Mouse (Mus musculus) MEL (cell line): ENCODE measurements around the gene Gm20388. TPM values are rescaled to one million over a fixed set of nuclear protein-coding genes. Genes with fewer than 3 reads are reported as not detected.

ENCODE experiments used
- DNase-seq: peaks from one replicate; pipeline ENCODE4 v3.0.0; 2011; ENCODE audit warnings: low read depth, low spot score
- H3K27ac ChIP-seq: 2 replicates; pipeline ENCODE4 v1.5.1; 2012; ENCODE audit warnings: low read depth, mild to moderate bottlenecking, control low read depth, low read length, moderate library complexity; ENCODE audit not compliant: control insufficient read depth
- H3K27me3 ChIP-seq, 2 experiments: fragments of 150-350 bp in 1 of 2; sonication (generic) in 1 of 2; 2 replicates each; pipeline ENCODE4 v1.6.1; 2012; ENCODE audit warnings: low read length in 2 of 2, mild to moderate bottlenecking in 2 of 2, improper control_type of control experiment in 1 of 2, moderate library complexity in 1 of 2; ENCODE audit not compliant: insufficient read depth in 2 of 2, control insufficient read depth in 1 of 2
- H3K36me3 ChIP-seq, 2 experiments: 2 replicates each; pipeline ENCODE4 v1.6.1; 2012 to 2014; ENCODE audit warnings: low read length in 2 of 2, improper control_type of control experiment in 1 of 2, inconsistent platforms in 1 of 2, mild to moderate bottlenecking in 1 of 2; ENCODE audit not compliant: insufficient read depth in 2 of 2, control insufficient read depth in 1 of 2
- H3K4me1 ChIP-seq, 2 experiments: fragments of 150-350 bp in 1 of 2; sonication (generic) in 1 of 2; 2 replicates each; pipeline ENCODE4 v1.6.1; 2012; ENCODE audit warnings: low read length in 2 of 2, improper control_type of control experiment in 1 of 2, mild to moderate bottlenecking in 1 of 2; ENCODE audit not compliant: insufficient read depth in 2 of 2, control insufficient read depth in 1 of 2
- H3K4me3 ChIP-seq, 2 experiments: fragments of 150-350 bp in 1 of 2; sonication (generic) in 1 of 2; 2 replicates each; pipeline ENCODE4 v1.5.1; 2012; ENCODE audit warnings: low read depth in 2 of 2, low read length in 2 of 2, mild to moderate bottlenecking in 2 of 2, moderate library complexity in 2 of 2, control low read depth in 1 of 2, improper control_type of control experiment in 1 of 2; ENCODE audit not compliant: control insufficient read depth in 1 of 2, insufficient read depth in 1 of 2
- H3K79me2 ChIP-seq: 2 replicates; pipeline ENCODE4 v1.6.1; 2012; ENCODE audit warnings: mild to moderate bottlenecking, low read length, moderate library complexity; ENCODE audit not compliant: control insufficient read depth, poor library complexity, insufficient read depth
- H3K9ac ChIP-seq: 2 replicates; pipeline ENCODE4 v1.6.1; 2012; ENCODE audit warnings: low read depth, mild to moderate bottlenecking, control low read depth, low read length, moderate library complexity; ENCODE audit not compliant: control insufficient read depth, poor library complexity, severe bottlenecking
- H3K9me3 ChIP-seq: fragments of 150-350 bp; sonication (generic); replicated peaks from 2 replicates; pipeline ENCODE4 v1.6.1; 2012; ENCODE audit warnings: mild to moderate bottlenecking, low read length, improper control_type of control experiment, moderate library complexity; ENCODE audit not compliant: insufficient read depth
- BHLHE40 ChIP-seq: IDR thresholded peaks from 2 replicates; pipeline ENCODE4 v1.6.1; 2012; ENCODE audit warnings: low read depth, mild to moderate bottlenecking, inconsistent platforms, low read length, improper control_type of control experiment, borderline replicate concordance
- CHD1 ChIP-seq: IDR thresholded peaks from 2 replicates; pipeline ENCODE4 v1.6.1; 2012; ENCODE audit warnings: low read depth, mild to moderate bottlenecking, inconsistent platforms, low read length, improper control_type of control experiment
- CHD2 ChIP-seq: IDR thresholded peaks from 2 replicates; pipeline ENCODE4 v1.6.1; 2011; ENCODE audit warnings: low read length, improper control_type of control experiment
- CTCF ChIP-seq, 3 experiments: IDR thresholded peaks in 2 of 3; conservative IDR thresholded peaks in 1 of 3; 2 replicates each; pipeline ENCODE4 v1.5.1; 2011 to 2012; ENCODE audit warnings: low read length in 3 of 3, low read depth in 2 of 3, mild to moderate bottlenecking in 2 of 3, improper control_type of control experiment in 1 of 3, inconsistent platforms in 1 of 3, mixed read lengths in 1 of 3, moderate library complexity in 1 of 3; ENCODE audit not compliant: control insufficient read depth in 1 of 3, insufficient read depth in 1 of 3, poor library complexity in 1 of 3, severe bottlenecking in 1 of 3
- ELF1 ChIP-seq: IDR thresholded peaks from 2 replicates; pipeline ENCODE4 v1.6.1; 2014; ENCODE audit warnings: low read depth, mild to moderate bottlenecking, inconsistent platforms, low read length, improper control_type of control experiment, moderate library complexity
- ETS1 ChIP-seq: IDR thresholded peaks from 2 replicates; pipeline ENCODE4 v1.6.1; 2012; ENCODE audit warnings: low read depth, mild to moderate bottlenecking, inconsistent platforms, low read length, improper control_type of control experiment, moderate library complexity
- GABPA ChIP-seq: IDR thresholded peaks from 2 replicates; pipeline ENCODE4 v1.6.1; 2012; ENCODE audit warnings: low read depth, mild to moderate bottlenecking, inconsistent platforms, low read length, improper control_type of control experiment, moderate library complexity
- GATA1 ChIP-seq: IDR thresholded peaks from 2 replicates; pipeline ENCODE4 v1.6.1; 2011; ENCODE audit warnings: low read depth, low read length, improper control_type of control experiment
- HCFC1 ChIP-seq: IDR thresholded peaks from 2 replicates; pipeline ENCODE4 v1.6.1; 2012; ENCODE audit warnings: low read depth, mild to moderate bottlenecking, inconsistent platforms, low read length, improper control_type of control experiment, moderate library complexity
- JUND ChIP-seq: IDR thresholded peaks from 2 replicates; pipeline ENCODE4 v1.6.1; 2011; ENCODE audit warnings: low read depth, mild to moderate bottlenecking, improper control_type of control experiment, low read length
- KAT2A ChIP-seq: conservative IDR thresholded peaks from 2 replicates; pipeline ENCODE4 v1.6.1; 2012; ENCODE audit warnings: low read depth, low read length, improper control_type of control experiment, inconsistent platforms
- MAFK ChIP-seq: IDR thresholded peaks from 2 replicates; pipeline ENCODE4 v1.6.1; 2011; ENCODE audit warnings: low read depth, mild to moderate bottlenecking, low read length, improper control_type of control experiment, borderline replicate concordance
- MAX ChIP-seq: IDR thresholded peaks from 2 replicates; pipeline ENCODE4 v1.6.1; 2011; ENCODE audit warnings: low read length, improper control_type of control experiment
- MAZ ChIP-seq: IDR thresholded peaks from 2 replicates; pipeline ENCODE4 v1.6.1; 2012; ENCODE audit warnings: low read depth, mild to moderate bottlenecking, inconsistent platforms, low read length, improper control_type of control experiment
- MXI1 ChIP-seq: IDR thresholded peaks from 2 replicates; pipeline ENCODE4 v1.6.1; 2011; ENCODE audit warnings: mild to moderate bottlenecking, low read depth, low read length, improper control_type of control experiment
- MYB ChIP-seq: IDR thresholded peaks from 2 replicates; pipeline ENCODE4 v1.6.1; 2011; ENCODE audit warnings: mild to moderate bottlenecking, low read depth, low read length, improper control_type of control experiment
- MYC ChIP-seq: IDR thresholded peaks from 2 replicates; pipeline ENCODE4 v1.6.1; 2011; ENCODE audit warnings: low read depth, mild to moderate bottlenecking, low read length, improper control_type of control experiment, moderate library complexity
- NELFE ChIP-seq: IDR thresholded peaks from 2 replicates; pipeline ENCODE4 v1.6.1; 2011; ENCODE audit warnings: low read depth, low read length, improper control_type of control experiment
- NRF1 ChIP-seq: IDR thresholded peaks from 2 replicates; pipeline ENCODE4 v1.6.1; 2014; ENCODE audit warnings: low read depth, mild to moderate bottlenecking, inconsistent platforms, low read length, improper control_type of control experiment, moderate library complexity; ENCODE audit not compliant: poor library complexity, insufficient read depth, severe bottlenecking
- POLR2A ChIP-seq, 2 experiments: IDR thresholded peaks; 2 replicates each; pipeline ENCODE4 v1.6.1; 2011 to 2012; ENCODE audit warnings: low read length in 2 of 2, mild to moderate bottlenecking in 2 of 2, control low read depth in 1 of 2, improper control_type of control experiment in 1 of 2, low read depth in 1 of 2, moderate library complexity in 1 of 2; ENCODE audit not compliant: control insufficient read depth in 1 of 2, insufficient read depth in 1 of 2, poor library complexity in 1 of 2
- POLR2AphosphoS2 ChIP-seq: IDR thresholded peaks from 2 replicates; pipeline ENCODE4 v1.6.1; 2011; ENCODE audit warnings: low read length, improper control_type of control experiment
- POLR2AphosphoS5 ChIP-seq: IDR thresholded peaks from 2 replicates; pipeline ENCODE4 v1.6.1; 2012; ENCODE audit warnings: low read depth, borderline replicate concordance, mild to moderate bottlenecking, inconsistent platforms, low read length, moderate library complexity, mixed read lengths
- RAD21 ChIP-seq: IDR thresholded peaks from 2 replicates; pipeline ENCODE4 v1.6.1; 2011; ENCODE audit warnings: mild to moderate bottlenecking, low read depth, low read length, improper control_type of control experiment
- SMC3 ChIP-seq: IDR thresholded peaks from 2 replicates; pipeline ENCODE4 v1.6.1; 2011; ENCODE audit warnings: low read depth, low read length, improper control_type of control experiment
- TBP ChIP-seq: IDR thresholded peaks from 2 replicates; pipeline ENCODE4 v1.8.0; 2011; ENCODE audit warnings: low read depth, low read length, improper control_type of control experiment
- USF1 ChIP-seq: IDR thresholded peaks from 2 replicates; pipeline ENCODE4 v1.6.1; 2014; ENCODE audit warnings: low read depth, mild to moderate bottlenecking, inconsistent platforms, low read length, improper control_type of control experiment, moderate library complexity
- ZC3H11A ChIP-seq: IDR thresholded peaks from 2 replicates; pipeline ENCODE4 v1.6.1; 2012; ENCODE audit warnings: low read depth, mild to moderate bottlenecking, inconsistent platforms, low read length, improper control_type of control experiment
- ZKSCAN1 ChIP-seq: IDR thresholded peaks from 2 replicates; pipeline ENCODE4 v1.6.1; 2012; ENCODE audit warnings: low read depth, mild to moderate bottlenecking, inconsistent platforms, low read length, improper control_type of control experiment, moderate library complexity
- ZNF384 ChIP-seq: IDR thresholded peaks from 2 replicates; pipeline ENCODE4 v1.6.1; 2012; ENCODE audit warnings: low read depth, mild to moderate bottlenecking, inconsistent platforms, low read length, improper control_type of control experiment
- polyA plus RNA-seq, 2 experiments: library from polyadenylated mRNA; stranded (reverse) in 1 of 2; unstranded in 1 of 2; fragments of >175 nt in 1 of 2; fragments of >200 nt in 1 of 2; gene quantifications; 2 replicates each; pipeline versions ENCODE4 v1.2.1 to v1.2.4; 2012; ENCODE audit warnings: low replicate concordance in 2 of 2, low read depth in 1 of 2; ENCODE audit not compliant: insufficient read length in 2 of 2, insufficient read depth in 1 of 2, missing spikeins in 1 of 2
- total RNA-seq: library from RNA; depleted of rRNA; stranded (reverse); fragments of 300-350 nt; gene quantifications from 2 replicates; pipeline ENCODE4 v1.2.3, GENCODE M21; 2012

Gm20388 gene
- total and polyA plus RNA-seq, 3 experiments, result 11.1 to 17.8 TPM; not detected in 1

DNA sequence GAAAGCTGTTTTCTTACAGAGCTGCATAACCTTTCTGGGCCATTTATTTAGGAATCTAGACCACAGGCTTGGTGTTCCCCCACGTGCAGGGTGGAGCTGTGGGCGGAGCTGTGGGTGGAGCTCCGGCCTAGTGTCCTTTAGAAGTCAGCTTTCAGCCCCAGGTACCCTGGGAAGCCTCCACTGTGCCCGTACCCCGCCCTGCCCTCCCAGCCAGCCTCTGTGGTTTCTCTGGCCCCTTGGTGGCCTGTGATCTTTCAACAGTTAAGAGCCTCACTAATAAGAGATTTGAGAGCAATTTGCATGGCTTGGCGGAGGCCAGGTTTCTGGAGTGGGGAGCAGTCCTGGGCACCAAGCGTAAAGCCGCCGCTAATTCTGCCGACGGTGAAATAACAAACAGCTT lies 979.4 kb downstream of the Gm20388 start:
- no peaks in the 10 kb centered on the region for H3K27me3 ChIP-seq
- no peaks in the 10 kb centered on the region for H3K9me3 ChIP-seq
- no peak overlapping the region for H3K9ac ChIP-seq
- H3K4me1 ChIP-seq, result no peaks in the 10 kb centered on the region
- H3K79me2 ChIP-seq, result no peaks in the 10 kb centered on the region
- TF ChIP-seq CHD2 (no peak), USF1 (no peak), MYC (no peak), GATA1 (no peak), SMC3 (no peak), TBP (no peak), NELFE (no peak), ZC3H11A (no peak), ETS1 (no peak), MAZ (no peak)
- no peaks in the 10 kb centered on the region for H3K36me3 ChIP-seq
- H3K27ac ChIP-seq, result no peak overlapping the region
- DNase-seq, result no peak
- no peak overlapping the region for H3K4me3 ChIP-seq

DNA sequence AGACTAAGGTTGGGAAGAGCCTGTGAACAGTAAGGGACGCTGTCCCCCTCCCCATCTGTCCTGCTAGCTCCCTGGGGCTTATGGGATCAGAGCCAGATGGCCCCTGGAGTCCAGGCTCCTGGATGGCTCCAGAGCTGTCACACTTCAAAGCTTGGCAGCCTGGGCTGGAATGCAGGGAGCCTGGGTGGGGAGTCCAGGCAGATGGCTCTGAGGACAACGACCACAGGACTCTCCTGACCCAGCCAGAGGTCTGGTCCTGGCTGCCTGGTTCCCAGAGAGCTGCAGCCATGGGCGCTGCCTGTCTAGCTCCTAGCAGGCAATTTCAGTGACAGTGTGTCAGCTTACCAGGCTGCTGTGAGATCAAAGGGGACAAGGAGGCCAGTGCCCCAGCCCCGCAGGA lies 984.4 kb downstream of the Gm20388 start:
- Histone ChIP-seq H3K27me3 (no peaks in the 10 kb centered on the region), H3K9me3 (no peaks in the 10 kb centered on the region), H3K79me2 (no peaks in the 10 kb centered on the region), H3K27ac (no peak overlapping the region), H3K36me3 (no peaks in the 10 kb centered on the region)
- no peak for DNase-seq
- TF ChIP-seq RAD21 (no peak), MAFK (no peak), POLR2AphosphoS2 (no peak), HCFC1 (no peak), NRF1 (no peak)
- TF ChIP-seq, all 39 proteins: peak for 0
- H3K4me1 ChIP-seq, result no peaks in the 10 kb centered on the region
- H3K4me3 ChIP-seq, result no peak overlapping the region
- H3K9ac ChIP-seq, result no peak overlapping the region

DNA sequence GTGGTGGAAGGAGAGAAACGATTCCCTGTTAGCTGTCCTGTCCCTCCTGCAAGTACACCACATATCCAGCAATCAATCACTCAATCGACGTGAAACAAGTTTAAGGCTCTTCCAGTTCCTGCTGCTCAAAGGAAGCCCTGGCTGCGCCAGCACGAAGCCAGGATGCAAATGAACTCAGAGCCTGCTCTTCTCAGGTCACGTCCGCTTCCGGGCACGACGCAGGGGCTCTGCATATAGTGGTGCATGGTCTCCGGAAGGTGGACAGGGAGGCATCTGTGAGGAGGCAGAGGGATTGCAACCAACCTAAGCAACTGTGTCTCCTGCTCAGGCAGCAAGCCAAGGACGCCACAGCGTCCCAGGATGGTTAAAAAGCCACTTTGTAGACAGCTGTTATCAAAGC lies 985.0 kb downstream of the Gm20388 start:
- no peaks in the 10 kb centered on the region for H3K27me3 ChIP-seq
- H3K36me3 ChIP-seq, result no peaks in the 10 kb centered on the region
- H3K4me1 ChIP-seq, result no peaks in the 10 kb centered on the region
- no peak overlapping the region for H3K4me3 ChIP-seq
- H3K27ac ChIP-seq, result no peak overlapping the region
- DNase-seq, result no peak
- H3K9me3 ChIP-seq, result no peaks in the 10 kb centered on the region
- H3K79me2 ChIP-seq, result no peaks in the 10 kb centered on the region
- no peak overlapping the region for H3K9ac ChIP-seq
- TF ChIP-seq MAX (no peak), USF1 (no peak), GABPA (no peak), POLR2AphosphoS5 (no peak), POLR2A (IDR thresholded peaks at IDR 0.05; ENCODE audit: control insufficient read depth in 1 of 2, insufficient read depth in 1 of 2, low read depth in 1 of 2, low read length in 2 of 2, poor library complexity in 1 of 2) (no peak), MXI1 (no peak), NELFE (no peak), CTCF (IDR thresholded peaks at IDR 0.05 in 2 of 3, conservative IDR thresholded peaks at IDR 0.05 in 1 of 3; ENCODE audit: control insufficient read depth in 1 of 3, insufficient read depth in 1 of 3, low read depth in 2 of 3, low read length in 3 of 3, poor library complexity in 1 of 3, severe bottlenecking in 1 of 3) (no peak), ZNF384 (no peak), MYB (no peak), CHD1 (no peak), TBP (no peak), HCFC1 (no peak), GATA1 (no peak), JUND (no peak), ZKSCAN1 (no peak), KAT2A (no peak), BHLHE40 (no peak), ELF1 (no peak)
